Mouse (Mus musculus): ENCODE results near the gene Dgkh. TPM values are rescaled to one million over a fixed set of nuclear protein-coding genes. Genes with fewer than 3 reads are reported as not detected.

Gene Dgkh
- polyA plus RNA-seq, 1 experiment from 2014 or later: 0.94 TPM

GRCm38 (mm10) chr14:78662641-78663040, 69.9 kb downstream of the Dgkh start:
- WGBS: 90% methylated on average over 5 of the region's 5 CpGs
- ATAC-seq: no peak
- H3K36me3 ChIP-seq (ENCODE audit: control insufficient read depth, insufficient read depth): no peaks in the 10 kb centered on the region
- no peaks in the 10 kb centered on the region for H3K27me3 ChIP-seq (replicated peaks; ENCODE audit: control insufficient read depth, insufficient read depth, low read length)
- TF ChIP-seq CTCF (IDR thresholded peaks at IDR 0.05; ENCODE audit: low read depth): no peak
- no peak overlapping the region for H3K4me2 ChIP-seq (replicated peaks; ENCODE audit: low read depth)
- H3K27ac ChIP-seq (ENCODE audit: low read depth, low read length): no peak overlapping the region
- H3K4me1 ChIP-seq (replicated peaks; ENCODE audit: control insufficient read depth, insufficient read depth, low read length): no peaks in the 10 kb centered on the region
- H3K9me3 ChIP-seq (ENCODE audit: control insufficient read depth): no peaks in the 10 kb centered on the region
- no peak overlapping the region for H3K4me3 ChIP-seq (ENCODE audit: low read depth, low read length)
- H3K9ac ChIP-seq (ENCODE audit: low read depth, low read length): no peak overlapping the region

GRCm38 (mm10) chr14:78661462-78661861, 71.1 kb downstream of the Dgkh start:
- WGBS: 92% methylated on average over 14 of the region's 14 CpGs
- no peak overlapping the region for H3K4me3 ChIP-seq (ENCODE audit: low read depth, low read length)
- H3K27me3 ChIP-seq (replicated peaks; ENCODE audit: control insufficient read depth, insufficient read depth, low read length): no peaks in the 10 kb centered on the region
- no peak for TF ChIP-seq CTCF (IDR thresholded peaks at IDR 0.05; ENCODE audit: low read depth)
- no peaks in the 10 kb centered on the region for H3K36me3 ChIP-seq (ENCODE audit: control insufficient read depth, insufficient read depth)
- no peaks in the 10 kb centered on the region for H3K9me3 ChIP-seq (ENCODE audit: control insufficient read depth)
- no peaks in the 10 kb centered on the region for H3K4me1 ChIP-seq (replicated peaks; ENCODE audit: control insufficient read depth, insufficient read depth, low read length)
- H3K27ac ChIP-seq (ENCODE audit: low read depth, low read length): no peak overlapping the region
- ATAC-seq: no peak
- no peak overlapping the region for H3K4me2 ChIP-seq (replicated peaks; ENCODE audit: low read depth)
- no peak overlapping the region for H3K9ac ChIP-seq (ENCODE audit: low read depth, low read length)

GRCm38 (mm10) chr14:78658697-78659096, 73.9 kb downstream of the Dgkh start:
- H3K4me3 ChIP-seq (ENCODE audit: low read depth, low read length): no peak overlapping the region
- no peaks in the 10 kb centered on the region for H3K4me1 ChIP-seq (replicated peaks; ENCODE audit: control insufficient read depth, insufficient read depth, low read length)
- H3K27ac ChIP-seq (ENCODE audit: low read depth, low read length): no peak overlapping the region
- no peak for TF ChIP-seq CTCF (IDR thresholded peaks at IDR 0.05; ENCODE audit: low read depth)
- no peak overlapping the region for H3K9ac ChIP-seq (ENCODE audit: low read depth, low read length)
- H3K9me3 ChIP-seq (ENCODE audit: control insufficient read depth): no peaks in the 10 kb centered on the region
- no peak for ATAC-seq
- no peak overlapping the region for H3K4me2 ChIP-seq (replicated peaks; ENCODE audit: low read depth)
- no peaks in the 10 kb centered on the region for H3K27me3 ChIP-seq (replicated peaks; ENCODE audit: control insufficient read depth, insufficient read depth, low read length)
- H3K36me3 ChIP-seq (ENCODE audit: control insufficient read depth, insufficient read depth): no peaks in the 10 kb centered on the region
- WGBS: 96% methylated on average over 6 of the region's 6 CpGs

GRCm38 (mm10) chr14:78656832-78657626, 75.5 kb downstream of the Dgkh start:
- H3K9me3 ChIP-seq (ENCODE audit: control insufficient read depth): no peaks in the 10 kb centered on the region
- no peak overlapping the region for H3K9ac ChIP-seq (ENCODE audit: low read depth, low read length)
- H3K4me2 ChIP-seq (replicated peaks; ENCODE audit: low read depth): no peak overlapping the region
- no peak for TF ChIP-seq CTCF (IDR thresholded peaks at IDR 0.05; ENCODE audit: low read depth)
- H3K4me3 ChIP-seq (ENCODE audit: low read depth, low read length): no peak overlapping the region
- no peaks in the 10 kb centered on the region for H3K4me1 ChIP-seq (replicated peaks; ENCODE audit: control insufficient read depth, insufficient read depth, low read length)
- H3K27me3 ChIP-seq (replicated peaks; ENCODE audit: control insufficient read depth, insufficient read depth, low read length): no peaks in the 10 kb centered on the region
- ATAC-seq: no peak
- WGBS: 80% methylated on average over 18 of the region's 18 CpGs
- H3K27ac ChIP-seq (ENCODE audit: low read depth, low read length): no peak overlapping the region
- H3K36me3 ChIP-seq (ENCODE audit: control insufficient read depth, insufficient read depth): no peaks in the 10 kb centered on the region

- no peak for ATAC-seq
- WGBS: 87% methylated on average over 7 of the region's 7 CpGs
- no peak overlapping the region for H3K27ac ChIP-seq (ENCODE audit: low read depth, low read length)
- no peaks in the 10 kb centered on the region for H3K9me3 ChIP-seq (ENCODE audit: control insufficient read depth)
- no peaks in the 10 kb centered on the region for H3K27me3 ChIP-seq (replicated peaks; ENCODE audit: control insufficient read depth, insufficient read depth, low read length)
- H3K36me3 ChIP-seq (ENCODE audit: control insufficient read depth, insufficient read depth): no peaks in the 10 kb centered on the region
- no peak overlapping the region for H3K4me3 ChIP-seq (ENCODE audit: low read depth, low read length)
- no peak for TF ChIP-seq CTCF (IDR thresholded peaks at IDR 0.05; ENCODE audit: low read depth)
- H3K9ac ChIP-seq (ENCODE audit: low read depth, low read length): no peak overlapping the region
- no peak overlapping the region for H3K4me2 ChIP-seq (replicated peaks; ENCODE audit: low read depth)
- H3K4me1 ChIP-seq (replicated peaks; ENCODE audit: control insufficient read depth, insufficient read depth, low read length): no peaks in the 10 kb centered on the region
Measured at GRCm38 (mm10) chr14:78654939-78655556, 77.5 kb downstream of the Dgkh start.

- Histone ChIP-seq H3K9me3 (ENCODE audit: control insufficient read depth) (no peaks in the 10 kb centered on the region), H3K4me3 (ENCODE audit: low read depth, low read length) (no peak overlapping the region), H3K27ac (ENCODE audit: low read depth, low read length) (no peak overlapping the region), H3K4me1 (replicated peaks; ENCODE audit: control insufficient read depth, insufficient read depth, low read length) (no peaks in the 10 kb centered on the region), H3K27me3 (replicated peaks; ENCODE audit: control insufficient read depth, insufficient read depth, low read length) (no peaks in the 10 kb centered on the region), H3K36me3 (ENCODE audit: control insufficient read depth, insufficient read depth) (no peaks in the 10 kb centered on the region), H3K9ac (ENCODE audit: low read depth, low read length) (no peak overlapping the region), H3K4me2 (replicated peaks; ENCODE audit: low read depth) (no peak overlapping the region)
- no peak for ATAC-seq
- 88% methylated on average over 10 of the region's 10 CpGs for WGBS
- TF ChIP-seq CTCF (IDR thresholded peaks at IDR 0.05; ENCODE audit: low read depth): no peak
Measured at GRCm38 (mm10) chr14:78654196-78654595, 78.4 kb downstream of the Dgkh start.
